ENCODE assay signal across 7 mouse cellular contexts in genomic region chr11:117484198-117484597, GRCm38 (mm10). TPM values are rescaled to one million over a fixed set of nuclear protein-coding genes. Genes with fewer than 3 reads are reported as not detected.
DNase-seq lines count a peak whose midpoint lies in the region; ATAC-seq and TF ChIP-seq lines count a peak whose summit lies in the region.

Gene Gm11733, plus strand, starts transcription at chr11:117484368.

- DNase-seq in lung, postnatal 36 days = no peak
- no peak for DNase-seq in thymus, adult 2 months

- WGBS in lung, embryonic 15.5 days = 42% methylated on average over 12 of the region's 12 CpGs
- WGBS in embryonic facial prominence, embryonic 12.5 days = 23% methylated on average over 12 of the region's 12 CpGs
- WGBS in intestine, embryonic 15.5 days = 43% methylated on average over 12 of the region's 12 CpGs
- 41% methylated on average over 12 of the region's 12 CpGs for WGBS in liver, embryonic 15.5 days (ENCODE audit: insufficient replicate concordance)
- WGBS in stomach, embryonic 14.5 days = 34% methylated on average over 12 of the region's 12 CpGs
- WGBS in thymus, adult 2 months = 87% methylated on average over 12 of the region's 12 CpGs

- no peak for TF ChIP-seq POLR2A in thymus, adult 2 months (IDR thresholded peaks at IDR 0.05; ENCODE audit: control insufficient read depth, extremely low read depth, insufficient read depth, low read length, poor library complexity)

- H3K27me3 ChIP-seq in lung, embryonic 15.5 days = no peaks in the 10 kb centered on the region
- H3K27me3 ChIP-seq in embryonic facial prominence, embryonic 12.5 days = no peaks in the 10 kb centered on the region
- no peaks in the 10 kb centered on the region for H3K27me3 ChIP-seq in intestine, embryonic 15.5 days (replicated peaks)
- peaks cover 47% of the 10 kb centered on the region for H3K27me3 ChIP-seq in liver, embryonic 15.5 days
- no peaks in the 10 kb centered on the region for H3K27me3 ChIP-seq in stomach, embryonic 14.5 days (ENCODE audit: control insufficient read depth, insufficient read depth, low read length)
- H3K27me3 ChIP-seq in thymus, adult 2 months (ENCODE audit: control insufficient read depth, insufficient read depth, low read length) = no peaks in the 10 kb centered on the region; the same call in 1 of the 2 replicates

- TF ChIP-seq CTCF in thymus, adult 2 months (IDR thresholded peaks at IDR 0.05; ENCODE audit: borderline replicate concordance, control insufficient read depth, extremely low read depth, insufficient read depth, low read length, poor library complexity) = no peak

- no peaks in the 10 kb centered on the region for H3K36me3 ChIP-seq in lung, embryonic 15.5 days
- H3K36me3 ChIP-seq in embryonic facial prominence, embryonic 12.5 days = no peaks in the 10 kb centered on the region
- no peaks in the 10 kb centered on the region for H3K36me3 ChIP-seq in intestine, embryonic 15.5 days
- H3K36me3 ChIP-seq in liver, embryonic 15.5 days (replicated peaks) = no peaks in the 10 kb centered on the region
- no peaks in the 10 kb centered on the region for H3K36me3 ChIP-seq in stomach, embryonic 14.5 days (ENCODE audit: control insufficient read depth, insufficient read depth, low read length)
- no peaks in the 10 kb centered on the region for H3K36me3 ChIP-seq in thymus, adult 2 months (ENCODE audit: control insufficient read depth, insufficient read depth, low read length)

- peak within 1 kb of the TSS; percentile 38 for H3K9ac ChIP-seq in lung, embryonic 15.5 days
- no peak within 1 kb of the TSS for H3K9ac ChIP-seq in embryonic facial prominence, embryonic 12.5 days
- H3K9ac ChIP-seq in intestine, embryonic 15.5 days = 0 out of 2 replicates have a peak within 1 kb of the TSS, but pooled peaks have one; percentile 17
- no peak within 1 kb of the TSS for H3K9ac ChIP-seq in liver, embryonic 15.5 days
- H3K9ac ChIP-seq in stomach, embryonic 14.5 days (replicated peaks; ENCODE audit: low read depth, low read length) = no peak within 1 kb of the TSS

- no peaks in the 10 kb centered on the region for H3K9me3 ChIP-seq in lung, embryonic 15.5 days
- H3K9me3 ChIP-seq in embryonic facial prominence, embryonic 12.5 days = no peaks in the 10 kb centered on the region
- H3K9me3 ChIP-seq in intestine, embryonic 15.5 days = no peaks in the 10 kb centered on the region
- H3K9me3 ChIP-seq in liver, embryonic 15.5 days (replicated peaks) = no peaks in the 10 kb centered on the region
- no peaks in the 10 kb centered on the region for H3K9me3 ChIP-seq in stomach, embryonic 14.5 days (ENCODE audit: control insufficient read depth, low read depth, low read length)

- peak within 1 kb of the TSS; percentile 54; the same call in 1 of the 2 replicates for H3K27ac ChIP-seq in lung, embryonic 15.5 days
- H3K27ac ChIP-seq in embryonic facial prominence, embryonic 12.5 days = peak within 1 kb of the TSS; percentile 91
- H3K27ac ChIP-seq in intestine, embryonic 15.5 days = peak within 1 kb of the TSS; percentile 75
- H3K27ac ChIP-seq in liver, embryonic 15.5 days (replicated peaks) = no peak within 1 kb of the TSS
- peak within 1 kb of the TSS; percentile 29; the same call in 1 of the 2 replicates for H3K27ac ChIP-seq in stomach, embryonic 14.5 days (ENCODE audit: low read length)
- H3K27ac ChIP-seq in thymus, adult 2 months (ENCODE audit: control insufficient read depth, insufficient read depth, low read length) = no peak within 1 kb of the TSS

- ATAC-seq in lung, embryonic 15.5 days (ENCODE audit: borderline replicate concordance, extremely low read depth, low FRiP score, low TSS enrichment) = no peak
- ATAC-seq in embryonic facial prominence, embryonic 12.5 days (ENCODE audit: insufficient number of reproducible peaks, insufficient read depth, low FRiP score, low TSS enrichment) = no peak
- no peak for ATAC-seq in intestine, embryonic 15.5 days
- no peak for ATAC-seq in liver, embryonic 15.5 days (ENCODE audit: insufficient read depth)
- no peak for ATAC-seq in stomach, embryonic 14.5 days (ENCODE audit: insufficient number of reproducible peaks, insufficient read depth, low FRiP score, low read depth)

- H3K4me2 ChIP-seq in lung, embryonic 15.5 days = peak within 1 kb of the TSS; percentile 75
- H3K4me2 ChIP-seq in embryonic facial prominence, embryonic 12.5 days (replicated peaks) = peak within 1 kb of the TSS; percentile 62
- H3K4me2 ChIP-seq in intestine, embryonic 15.5 days (replicated peaks) = peak within 1 kb of the TSS; percentile 72
- H3K4me2 ChIP-seq in liver, embryonic 15.5 days = peak within 1 kb of the TSS; percentile 20; the same call in 1 of the 2 replicates
- peak within 1 kb of the TSS; percentile 37 for H3K4me2 ChIP-seq in stomach, embryonic 14.5 days (replicated peaks; ENCODE audit: low read depth, low read length)

- H3K4me1 ChIP-seq in lung, embryonic 15.5 days = peaks cover 24% of the 10 kb centered on the region
- H3K4me1 ChIP-seq in embryonic facial prominence, embryonic 12.5 days = peaks cover 50% of the 10 kb centered on the region
- H3K4me1 ChIP-seq in intestine, embryonic 15.5 days (replicated peaks) = peaks cover 23% of the 10 kb centered on the region
- H3K4me1 ChIP-seq in liver, embryonic 15.5 days (replicated peaks) = no peaks in the 10 kb centered on the region
- H3K4me1 ChIP-seq in stomach, embryonic 14.5 days (ENCODE audit: control insufficient read depth, insufficient read depth, low read length) = peaks cover 14% of the 10 kb centered on the region
- H3K4me1 ChIP-seq in thymus, adult 2 months (replicated peaks; ENCODE audit: control insufficient read depth, insufficient read depth, low read length) = peaks cover 11% of the 10 kb centered on the region

- H3K4me3 ChIP-seq in lung, embryonic 15.5 days = peak within 1 kb of the TSS; percentile 29
- no peak within 1 kb of the TSS for H3K4me3 ChIP-seq in embryonic facial prominence, embryonic 12.5 days
- peak within 1 kb of the TSS; percentile 17; the same call in 1 of the 2 replicates for H3K4me3 ChIP-seq in intestine, embryonic 15.5 days (replicated peaks)
- no peak within 1 kb of the TSS for H3K4me3 ChIP-seq in liver, embryonic 15.5 days (replicated peaks)
- H3K4me3 ChIP-seq in stomach, embryonic 14.5 days (ENCODE audit: low read depth, low read length) = no peak within 1 kb of the TSS
- no peak within 1 kb of the TSS for H3K4me3 ChIP-seq in thymus, adult 2 months (ENCODE audit: control insufficient read depth, insufficient read depth, low read length)

RNA-seq across cellular contexts. Expression of gene Gm11733, which starts in this region (rescaled TPM):
- polyA plus RNA-seq in lung, embryonic 15.5 days (2015; fragmentation: Nextera tagmentation; extraction: Ambion mirVana) = 0.06 TPM in 1 of 2 replicates, not detected in the other
- not detected in 2 replicates for polyA plus RNA-seq in embryonic facial prominence, embryonic 12.5 days (2016; fragmentation: Nextera tagmentation; extraction: Ambion mirVana)
- polyA plus RNA-seq in intestine, embryonic 15.5 days (2015; fragmentation: Nextera tagmentation; extraction: Ambion mirVana) = not detected in 2 replicates
- polyA plus RNA-seq in liver, embryonic 15.5 days (2015; fragmentation: Nextera tagmentation; extraction: Ambion mirVana) = not detected in 2 replicates
- not detected in 2 replicates for polyA plus RNA-seq in stomach, embryonic 14.5 days (2014; fragmentation: Nextera tagmentation; extraction: Ambion mirVana)
- 0.05 TPM in 1 of 2 replicates, not detected in the other for polyA plus RNA-seq in thymus, adult 2 months (2012; rRNA removed)

Comparison
In these comparisons a context has a peak if more than half of its experiments do, and no peak if none do; other contexts are left out.
1. H3K27ac ChIP-seq: peak in lung, embryonic 15.5 days (single experiment), embryonic facial prominence, embryonic 12.5 days (single experiment), intestine, embryonic 15.5 days (single experiment) and stomach, embryonic 14.5 days (single experiment); none in liver, embryonic 15.5 days (single experiment) and thymus, adult 2 months (single experiment).
2. H3K4me2 ChIP-seq: peak in every context shown above with its lines; median percentile 75 in lung, embryonic 15.5 days; 72 in intestine, embryonic 15.5 days; 62 in embryonic facial prominence, embryonic 12.5 days; 37 in stomach, embryonic 14.5 days; 20 in liver, embryonic 15.5 days.
3. H3K4me3 ChIP-seq: peak in lung, embryonic 15.5 days (single experiment) and intestine, embryonic 15.5 days (single experiment); none in embryonic facial prominence, embryonic 12.5 days (single experiment), liver, embryonic 15.5 days (single experiment), stomach, embryonic 14.5 days (single experiment) and thymus, adult 2 months (single experiment).
4. H3K9ac ChIP-seq: peak in lung, embryonic 15.5 days (single experiment) and intestine, embryonic 15.5 days (single experiment); none in embryonic facial prominence, embryonic 12.5 days (single experiment), liver, embryonic 15.5 days (single experiment) and stomach, embryonic 14.5 days (single experiment).